Mouse (Mus musculus) testis, postnatal 14 days (tissue): ENCODE data around the gene Irf2bpl.

Experiments used
- DNase-seq: peaks from one replicate; pipeline ENCODE4 v3.0.0; 2021; ENCODE audit warnings: low spot score

Irf2bpl gene

GRCm38 (mm10) chr12:86884197-86885058 is at the start of gene Irf2bpl:
Gene Irf2bpl (minus strand): TSS chr12:86884798.
- peak; percentile 97 for DNase-seq

GRCm38 (mm10) chr12:86932575-86932952 is 48.0 kb upstream of the Irf2bpl start:
- peak; percentile 65 for DNase-seq

- DNase-seq, result peak; percentile 90
These were observed 47.4 kb upstream of the Irf2bpl start for GRCm38 (mm10) chr12:86931919-86932574.

- DNase-seq, result no peak
These were observed 46.5 kb upstream of the Irf2bpl start for GRCm38 (mm10) chr12:86930934-86931729.

- peak; percentile 55 for DNase-seq
These were observed 39.2 kb upstream of the Irf2bpl start for GRCm38 (mm10) chr12:86923837-86924236.

- DNase-seq, result no peak
These were observed 34.6 kb upstream of the Irf2bpl start for GRCm38 (mm10) chr12:86918983-86919722.

GRCm38 (mm10) chr12:86918361-86918967 is 33.9 kb upstream of the Irf2bpl start:
- DNase-seq, result no peak

- DNase-seq, result no peak
These were observed 32.4 kb upstream of the Irf2bpl start for GRCm38 (mm10) chr12:86916796-86917573.

GRCm38 (mm10) chr12:86915617-86916016 is 31.0 kb upstream of the Irf2bpl start:
- no peak for DNase-seq

- DNase-seq, result no peak
These were observed 30.2 kb upstream of the Irf2bpl start for GRCm38 (mm10) chr12:86914756-86915155.

- DNase-seq, result no peak
These were observed 29.8 kb upstream of the Irf2bpl start for GRCm38 (mm10) chr12:86914351-86914750.

GRCm38 (mm10) chr12:86912335-86913093 is 27.9 kb upstream of the Irf2bpl start:
- DNase-seq, result no peak

GRCm38 (mm10) chr12:86911482-86911931 is 26.9 kb upstream of the Irf2bpl start:
- DNase-seq, result no peak

GRCm38 (mm10) chr12:86906395-86906794 is 21.8 kb upstream of the Irf2bpl start:
- DNase-seq, result peak; percentile 70

GRCm38 (mm10) chr12:86905876-86906275 is 21.3 kb upstream of the Irf2bpl start:
- DNase-seq, result no peak

- no peak for DNase-seq
These were observed 20.6 kb upstream of the Irf2bpl start for GRCm38 (mm10) chr12:86905203-86905602.

GRCm38 (mm10) chr12:86903828-86904806 is 19.5 kb upstream of the Irf2bpl start:
- DNase-seq, result no peak

- DNase-seq, result peak; percentile 55
These were observed 15.0 kb upstream of the Irf2bpl start for GRCm38 (mm10) chr12:86899461-86900179.
